12 mouse cellular contexts compared by ENCODE assay signal in genomic region chr12:114981476-114982136, GRCm38 (mm10).
DNase-seq lines count a peak whose midpoint lies in the region; TF ChIP-seq lines count a peak whose summit lies in the region.
"Had no signal": no experiment of that assay in that cellular context is flagged by ENCODE, and none has a peak within 500 bp of the region (broad histone marks: within the 10 kb centered on the region; RNA-seq: fewer than 3 reads in every experiment).

No protein-coding gene starts in this region.

- TF ChIP-seq CTCF in bone marrow, adult 2 months (IDR thresholded peaks at IDR 0.05; ENCODE audit: control insufficient read depth, insufficient read depth, low read length) = 0 out of 2 replicates have a peak, but pooled peaks have one; percentile 5
- TF ChIP-seq CTCF in cerebellum, adult 2 months (IDR thresholded peaks at IDR 0.05; ENCODE audit: borderline replicate concordance, insufficient read depth, low read depth, low read length) = no peak

- no peaks in the 10 kb centered on the region for H3K27me3 ChIP-seq in cerebellum, adult 2 months (ENCODE audit: control insufficient read depth, insufficient read depth, low read length)
- H3K27me3 ChIP-seq: limb, embryonic 13.5 days; neural tube, embryonic 13.5 days had no signal

- 29% methylated on average over 5 of the region's 5 CpGs for WGBS in bone marrow, adult 2 months
- 65% methylated on average over 5 of the region's 5 CpGs for WGBS in cerebellum, adult 2 months

- DNase-seq in embryo, embryonic 11 days = peak; percentile 1
- DNase-seq in embryo, embryonic 9.5 days (ENCODE audit: extremely low spot score) = no peak
- DNase-seq in CD8-positive naive resting alpha-beta T cell, adult 2 months (ENCODE audit: low read depth in 2 of 2, low spot score in 2 of 2) = peak; percentile 21 to 53
- peak; percentile 38 to 54 for DNase-seq in spleen, postnatal 36 days (ENCODE audit: low spot score in 2 of 2)
- DNase-seq in urinary bladder, postnatal 4 days (ENCODE audit: low spot score in 2 of 2) = no peak
- DNase-seq in cerebellum, adult 2 months = no peak
- DNase-seq in right cerebral cortex, postnatal 14 days = no peak
- DNase-seq: cerebellum, postnatal 25 days had no signal

- H3K27ac ChIP-seq in bone marrow, adult 2 months (ENCODE audit: control insufficient read depth, insufficient read depth, low read depth, low read length, poor library complexity) = no peak overlapping the region
- H3K27ac ChIP-seq in cerebellum, adult 2 months (ENCODE audit: insufficient read depth, low read length) = no peak overlapping the region
- H3K27ac ChIP-seq: limb, embryonic 13.5 days; neural tube, embryonic 13.5 days had no signal

- no peak overlapping the region for H3K4me3 ChIP-seq in bone marrow, adult 2 months (replicated peaks; ENCODE audit: control insufficient read depth, low read depth, low read length)
- H3K4me3 ChIP-seq in cerebellum, adult 2 months (replicated peaks; ENCODE audit: insufficient read depth, low read depth, low read length) = no peak overlapping the region
- H3K4me3 ChIP-seq: erythroblast, embryonic 14.5 days; limb, embryonic 13.5 days; neural tube, embryonic 13.5 days had no signal

- TF ChIP-seq POLR2A in bone marrow, adult 2 months (IDR thresholded peaks at IDR 0.05; ENCODE audit: borderline replicate concordance, control insufficient read depth, low read depth, low read length) = no peak
- TF ChIP-seq POLR2A in cerebellum, adult 2 months (IDR thresholded peaks at IDR 0.05; ENCODE audit: borderline replicate concordance, insufficient read depth, low read length) = no peak

- H3K4me1 ChIP-seq in bone marrow, adult 2 months (ENCODE audit: control insufficient read depth, insufficient read depth, low read length) = no peaks in the 10 kb centered on the region
- H3K4me1 ChIP-seq in cerebellum, adult 2 months (ENCODE audit: control insufficient read depth, insufficient read depth, low read length) = no peaks in the 10 kb centered on the region
- H3K4me1 ChIP-seq: limb, embryonic 13.5 days; neural tube, embryonic 13.5 days had no signal

Comparison
In these comparisons a context has a peak if more than half of its experiments do, and no peak if none do; other contexts are left out.
1. DNase-seq: peak in embryo, embryonic 11 days (single experiment), CD8-positive naive resting alpha-beta T cell, adult 2 months (2 of 2) and spleen, postnatal 36 days (2 of 2); none in embryo, embryonic 9.5 days (single experiment), urinary bladder, postnatal 4 days (0 of 2), cerebellum, adult 2 months (0 of 2) and right cerebral cortex, postnatal 14 days (single experiment).